Mouse (Mus musculus) MEL (cell line): ENCODE results near the gene BC052040. TPM values are rescaled to one million over a fixed set of nuclear protein-coding genes. Genes with fewer than 3 reads are reported as not detected.
A peak's percentile ranks its signal among the peaks of the same experiment; 100 is the strongest.

Source experiments
- DNase-seq: peaks from one replicate; pipeline ENCODE4 v3.0.0; 2011; ENCODE audit warnings: low read depth, low spot score
- H3K27ac ChIP-seq: 2 replicates; pipeline ENCODE4 v1.5.1; 2012; ENCODE audit warnings: low read depth, mild to moderate bottlenecking, control low read depth, low read length, moderate library complexity; ENCODE audit not compliant: control insufficient read depth
- H3K27me3 ChIP-seq, 2 experiments: fragments of 150-350 bp in 1 of 2; sonication (generic) in 1 of 2; 2 replicates each; pipeline ENCODE4 v1.6.1; 2012; ENCODE audit warnings: low read length in 2 of 2, mild to moderate bottlenecking in 2 of 2, improper control_type of control experiment in 1 of 2, moderate library complexity in 1 of 2; ENCODE audit not compliant: insufficient read depth in 2 of 2, control insufficient read depth in 1 of 2
- H3K36me3 ChIP-seq, 2 experiments: 2 replicates each; pipeline ENCODE4 v1.6.1; 2012 to 2014; ENCODE audit warnings: low read length in 2 of 2, improper control_type of control experiment in 1 of 2, inconsistent platforms in 1 of 2, mild to moderate bottlenecking in 1 of 2; ENCODE audit not compliant: insufficient read depth in 2 of 2, control insufficient read depth in 1 of 2
- H3K4me1 ChIP-seq, 2 experiments: fragments of 150-350 bp in 1 of 2; sonication (generic) in 1 of 2; 2 replicates each; pipeline ENCODE4 v1.6.1; 2012; ENCODE audit warnings: low read length in 2 of 2, improper control_type of control experiment in 1 of 2, mild to moderate bottlenecking in 1 of 2; ENCODE audit not compliant: insufficient read depth in 2 of 2, control insufficient read depth in 1 of 2
- H3K4me3 ChIP-seq, 2 experiments: fragments of 150-350 bp in 1 of 2; sonication (generic) in 1 of 2; 2 replicates each; pipeline ENCODE4 v1.5.1; 2012; ENCODE audit warnings: low read depth in 2 of 2, low read length in 2 of 2, mild to moderate bottlenecking in 2 of 2, moderate library complexity in 2 of 2, control low read depth in 1 of 2, improper control_type of control experiment in 1 of 2; ENCODE audit not compliant: control insufficient read depth in 1 of 2, insufficient read depth in 1 of 2
- H3K79me2 ChIP-seq: 2 replicates; pipeline ENCODE4 v1.6.1; 2012; ENCODE audit warnings: mild to moderate bottlenecking, low read length, moderate library complexity; ENCODE audit not compliant: control insufficient read depth, poor library complexity, insufficient read depth
- H3K9ac ChIP-seq: 2 replicates; pipeline ENCODE4 v1.6.1; 2012; ENCODE audit warnings: low read depth, mild to moderate bottlenecking, control low read depth, low read length, moderate library complexity; ENCODE audit not compliant: control insufficient read depth, poor library complexity, severe bottlenecking
- H3K9me3 ChIP-seq: fragments of 150-350 bp; sonication (generic); replicated peaks from 2 replicates; pipeline ENCODE4 v1.6.1; 2012; ENCODE audit warnings: mild to moderate bottlenecking, low read length, improper control_type of control experiment, moderate library complexity; ENCODE audit not compliant: insufficient read depth
- E2F4 ChIP-seq: IDR thresholded peaks from 2 replicates; pipeline ENCODE4 v1.6.1; 2011; ENCODE audit warnings: low read depth, low read length, improper control_type of control experiment, borderline replicate concordance
- ELF1 ChIP-seq: IDR thresholded peaks from 2 replicates; pipeline ENCODE4 v1.6.1; 2014; ENCODE audit warnings: low read depth, mild to moderate bottlenecking, inconsistent platforms, low read length, improper control_type of control experiment, moderate library complexity
- EP300 ChIP-seq, 2 experiments: IDR thresholded peaks; 2 replicates each; pipeline ENCODE4 v1.6.1; 2011; ENCODE audit warnings: improper control_type of control experiment in 2 of 2, low read length in 2 of 2, low read depth in 1 of 2, mild to moderate bottlenecking in 1 of 2
- NRF1 ChIP-seq: IDR thresholded peaks from 2 replicates; pipeline ENCODE4 v1.6.1; 2014; ENCODE audit warnings: low read depth, mild to moderate bottlenecking, inconsistent platforms, low read length, improper control_type of control experiment, moderate library complexity; ENCODE audit not compliant: poor library complexity, insufficient read depth, severe bottlenecking
- SMC3 ChIP-seq: IDR thresholded peaks from 2 replicates; pipeline ENCODE4 v1.6.1; 2011; ENCODE audit warnings: low read depth, low read length, improper control_type of control experiment
- TBP ChIP-seq: IDR thresholded peaks from 2 replicates; pipeline ENCODE4 v1.8.0; 2011; ENCODE audit warnings: low read depth, low read length, improper control_type of control experiment
- UBTF ChIP-seq: IDR thresholded peaks from 2 replicates; pipeline ENCODE4 v1.6.1; 2012; ENCODE audit warnings: low read depth, mild to moderate bottlenecking, inconsistent platforms, low read length, improper control_type of control experiment, moderate library complexity, borderline replicate concordance; ENCODE audit not compliant: insufficient read depth
- ZMIZ1 ChIP-seq: IDR thresholded peaks from 2 replicates; pipeline ENCODE4 v1.6.1; 2012; ENCODE audit warnings: low read depth, mild to moderate bottlenecking, inconsistent platforms, low read length, improper control_type of control experiment, moderate library complexity
- polyA plus RNA-seq, 2 experiments: library from polyadenylated mRNA; stranded (reverse) in 1 of 2; unstranded in 1 of 2; fragments of >175 nt in 1 of 2; fragments of >200 nt in 1 of 2; gene quantifications; 2 replicates each; pipeline versions ENCODE4 v1.2.1 to v1.2.4; 2012; ENCODE audit warnings: low replicate concordance in 2 of 2, low read depth in 1 of 2; ENCODE audit not compliant: insufficient read length in 2 of 2, insufficient read depth in 1 of 2, missing spikeins in 1 of 2
- total RNA-seq: library from RNA; depleted of rRNA; stranded (reverse); fragments of 300-350 nt; gene quantifications from 2 replicates; pipeline ENCODE4 v1.2.3, GENCODE M21; 2012

The BC052040 gene
- total and polyA plus RNA-seq, 3 experiments: 5.3 to 18.2 TPM; not detected in 1

DNA sequence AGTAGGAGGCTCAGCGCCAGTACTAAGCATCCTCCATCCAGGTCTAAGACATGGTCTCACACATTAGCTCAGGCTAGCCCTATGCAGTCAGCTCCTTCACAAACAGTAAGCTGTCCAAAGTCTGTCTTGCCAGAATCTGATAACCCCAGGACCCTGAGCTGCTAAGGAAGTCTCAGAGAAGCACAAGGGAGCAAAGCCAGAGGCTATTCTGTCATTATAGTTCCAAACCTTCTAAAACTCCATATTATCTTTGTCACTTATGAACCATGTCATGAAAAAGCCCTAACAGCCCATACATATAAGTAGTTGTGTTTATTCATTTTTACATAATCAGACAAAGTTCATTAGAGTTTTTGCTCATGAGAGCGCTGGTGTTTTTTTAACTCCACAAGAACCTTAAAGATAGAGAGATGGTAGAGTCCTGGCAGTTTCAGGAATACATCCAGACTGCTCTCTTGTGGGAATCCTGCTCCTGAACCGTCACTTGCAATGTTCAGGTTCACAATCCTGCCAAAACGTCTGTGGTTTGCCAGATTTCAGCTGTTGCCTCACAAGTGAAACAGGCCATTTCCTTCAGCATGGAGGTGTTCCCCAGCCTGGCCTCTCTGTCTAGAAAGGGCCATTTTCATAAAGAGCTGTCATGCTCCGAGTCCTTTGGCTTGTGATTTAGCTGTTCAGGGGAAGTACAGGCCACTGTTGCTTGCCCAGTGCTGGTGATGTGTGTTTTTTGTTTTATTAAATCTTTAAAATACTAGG is 192.8 kb downstream of the BC052040 start:
- Histone ChIP-seq H3K27ac (no peak overlapping the region), H3K36me3 (no peaks in the 10 kb centered on the region; a peak in 1 of 4 replicates), H3K4me1 (peaks cover 0 to 3% of the 10 kb centered on the region in 2 experiments; a peak in 1 of 4 replicates), H3K9me3 (no peaks in the 10 kb centered on the region), H3K9ac (no peak overlapping the region), H3K79me2 (no peaks in the 10 kb centered on the region), H3K27me3 (no peaks in the 10 kb centered on the region), H3K4me3 (no peak overlapping the region)
- TF ChIP-seq ZMIZ1: no peak
- TF ChIP-seq EP300 (IDR thresholded peaks at IDR 0.05; ENCODE audit: low read depth in 1 of 2, low read length in 2 of 2): no peak
- TF ChIP-seq UBTF: no peak
- TF ChIP-seq ELF1: no peak
- TF ChIP-seq NRF1: no peak
- DNase-seq: no peak

DNA sequence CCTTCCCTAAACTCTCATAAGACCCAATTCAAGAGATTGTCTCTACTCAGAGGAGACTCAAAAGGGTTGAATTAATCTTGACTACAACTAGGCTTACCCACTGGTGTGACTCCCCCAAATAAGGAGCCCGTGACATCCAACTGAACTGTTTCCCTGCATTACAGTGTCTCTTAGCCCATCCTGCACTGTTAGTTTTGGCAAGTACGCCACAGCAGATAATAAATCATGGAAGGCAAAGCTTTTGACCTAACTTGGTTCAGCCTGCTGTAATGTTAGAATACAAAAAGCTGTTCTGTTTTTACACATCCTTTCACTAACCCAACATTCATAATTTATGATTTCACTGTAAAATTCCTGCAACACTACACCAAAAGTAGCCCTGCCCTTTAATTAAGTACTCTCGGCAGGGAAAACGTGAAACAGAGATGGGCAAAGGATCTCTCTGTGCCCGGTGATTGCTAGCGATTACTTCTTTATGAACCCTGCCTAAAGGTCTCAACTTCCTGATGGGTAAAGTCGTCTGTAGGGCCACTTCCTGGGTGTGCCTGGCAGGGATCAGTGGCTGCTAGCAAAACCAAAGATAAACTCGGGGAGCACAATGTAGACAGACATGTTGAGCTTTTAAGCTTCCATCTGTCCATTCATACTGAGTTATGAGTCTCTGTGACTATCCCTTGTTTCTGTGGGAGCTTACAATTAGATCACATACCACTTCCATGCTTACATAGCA is 194.1 kb downstream of the BC052040 start:
- DNase-seq: peak; percentile 19
- H3K36me3 ChIP-seq: no peaks in the 10 kb centered on the region; a peak in 1 of 4 replicates
- no peaks in the 10 kb centered on the region for H3K9me3 ChIP-seq
- H3K27me3 ChIP-seq: no peaks in the 10 kb centered on the region
- H3K27ac ChIP-seq: no peak overlapping the region
- peaks cover 0 to 3% of the 10 kb centered on the region in 2 experiments; a peak in 1 of 4 replicates for H3K4me1 ChIP-seq
- H3K9ac ChIP-seq: no peak overlapping the region
- TF ChIP-seq E2F4: no peak
- no peak for TF ChIP-seq TBP
- TF ChIP-seq ELF1: 0 out of 2 replicates have a peak, but pooled peaks have one; percentile 16
- TF ChIP-seq, all 39 proteins: peak for 1
- Histone ChIP-seq H3K4me3 (no peak overlapping the region), H3K79me2 (no peaks in the 10 kb centered on the region)

GRCm38 (mm10) chr2:115776924-115777860 is 195.7 kb downstream of the BC052040 start:
- Histone ChIP-seq H3K9me3 (no peaks in the 10 kb centered on the region), H3K27ac (no peak overlapping the region), H3K79me2 (no peaks in the 10 kb centered on the region)
- TF ChIP-seq SMC3: no peak
- TF ChIP-seq, all 39 proteins: peak for 0
- Histone ChIP-seq H3K9ac (no peak overlapping the region), H3K4me3 (no peak overlapping the region), H3K4me1 (peaks cover 0 to 3% of the 10 kb centered on the region in 2 experiments; a peak in 1 of 4 replicates), H3K27me3 (no peaks in the 10 kb centered on the region), H3K36me3 (no peaks in the 10 kb centered on the region; a peak in 1 of 4 replicates)
- peak; percentile 39 for DNase-seq
